In genomic region chr4:32303674-32304073, GRCm38 (mm10) we compare ENCODE assay signal across 9 mouse cellular contexts.
A peak's percentile ranks its signal among the peaks of the same experiment; 100 is the strongest.
DNase-seq lines count a peak whose midpoint lies in the region; ATAC-seq and TF ChIP-seq lines count a peak whose summit lies in the region.
"Had no signal": no experiment of that assay in that cellular context is flagged by ENCODE, and none has a peak within 500 bp of the region (broad histone marks: within the 10 kb centered on the region; RNA-seq: fewer than 3 reads in every experiment).

No protein-coding gene starts in this region.

- no peak overlapping the region for H3K4me3 ChIP-seq in forebrain, embryonic 15.5 days
- peak overlapping the region; percentile 21 for H3K4me3 ChIP-seq in heart, postnatal 0 days (ENCODE audit: low read depth, low read length)
- H3K4me3 ChIP-seq in liver, embryonic 12.5 days: no peak overlapping the region
- H3K4me3 ChIP-seq in neural tube, embryonic 11.5 days (ENCODE audit: low read depth, low read length): no peak overlapping the region

- H3K4me1 ChIP-seq in forebrain, embryonic 15.5 days: peaks cover 76% of the 10 kb centered on the region
- peaks cover 60% of the 10 kb centered on the region for H3K4me1 ChIP-seq in heart, postnatal 0 days (ENCODE audit: control insufficient read depth, insufficient read depth)
- H3K4me1 ChIP-seq in liver, embryonic 12.5 days: peaks cover 52% of the 10 kb centered on the region
- peaks cover 46% of the 10 kb centered on the region for H3K4me1 ChIP-seq in neural tube, embryonic 11.5 days (ENCODE audit: control insufficient read depth, insufficient read depth, low read length)

- H3K9ac ChIP-seq in forebrain, embryonic 15.5 days (replicated peaks): 0 out of 2 replicates have a peak overlapping the region, but pooled peaks have one; percentile 19
- no peak overlapping the region for H3K9ac ChIP-seq in heart, postnatal 0 days (replicated peaks; ENCODE audit: low read depth, low read length)
- H3K9ac ChIP-seq in liver, embryonic 12.5 days: no peak overlapping the region
- H3K9ac ChIP-seq in neural tube, embryonic 11.5 days (ENCODE audit: low read length): no peak overlapping the region

- H3K4me2 ChIP-seq in forebrain, embryonic 15.5 days (replicated peaks): peak overlapping the region; percentile 39
- H3K4me2 ChIP-seq in heart, postnatal 0 days (ENCODE audit: low read depth, low read length): peak overlapping the region; percentile 53
- peak overlapping the region; percentile 42 for H3K4me2 ChIP-seq in liver, embryonic 12.5 days
- H3K4me2 ChIP-seq in neural tube, embryonic 11.5 days (ENCODE audit: low read depth): peak overlapping the region; percentile 29

- DNase-seq in 3T3-L1 (ENCODE audit: low read depth, low spot score): peak; percentile 99
- DNase-seq in cerebellum, adult 11-12 months: peak; percentile 97
- peak; percentile 99 for DNase-seq in heart, postnatal 0 days (ENCODE audit: low spot score)
- DNase-seq in kidney, postnatal 36 days: peak; percentile 94 to 96
- peak; percentile 83 for DNase-seq in neural tube, embryonic 11.5 days (ENCODE audit: low spot score)
- peak; percentile 50 to 88 for DNase-seq in urinary bladder, adult 18-20 months (ENCODE audit: low spot score in 2 of 2)

- TF ChIP-seq CTCF in heart, postnatal 0 days (IDR thresholded peaks at IDR 0.05; ENCODE audit: low read depth): no peak

- H3K27ac ChIP-seq in forebrain, embryonic 15.5 days (replicated peaks): peak overlapping the region; percentile 93
- peak overlapping the region; percentile 92 for H3K27ac ChIP-seq in heart, postnatal 0 days (ENCODE audit: low read depth)
- H3K27ac ChIP-seq in liver, embryonic 12.5 days: peak overlapping the region; percentile 69
- peak overlapping the region; percentile 80 for H3K27ac ChIP-seq in neural tube, embryonic 11.5 days (ENCODE audit: low read depth, low read length)

- TF ChIP-seq EP300 in heart, postnatal 0 days (IDR thresholded peaks at IDR 0.05; ENCODE audit: low read depth): no peak; the same call in 1 of the 2 replicates

- H3K36me3 ChIP-seq in forebrain, embryonic 15.5 days: no peaks in the 10 kb centered on the region
- H3K36me3 ChIP-seq in heart, postnatal 0 days (replicated peaks; ENCODE audit: control insufficient read depth, insufficient read depth, low read length): no peaks in the 10 kb centered on the region
- H3K36me3 ChIP-seq in liver, embryonic 12.5 days: no peaks in the 10 kb centered on the region
- peaks cover 2% of the 10 kb centered on the region; the same call in 1 of the 2 replicates for H3K36me3 ChIP-seq in neural tube, embryonic 11.5 days (ENCODE audit: control insufficient read depth, insufficient read depth, low read length)

- 1% methylated on average over 8 of the region's 8 CpGs for WGBS in forebrain, embryonic 15.5 days
- 2% methylated on average over 8 of the region's 8 CpGs for WGBS in heart, postnatal 0 days
- 2% methylated on average over 8 of the region's 8 CpGs for WGBS in liver, embryonic 12.5 days (ENCODE audit: insufficient replicate concordance)
- under 1% methylated on average over 8 of the region's 8 CpGs for WGBS in neural tube, embryonic 11.5 days

- peak; percentile 89 for ATAC-seq in forebrain, embryonic 15.5 days (replicated peaks)
- ATAC-seq in heart, postnatal 0 days (ENCODE audit: insufficient read depth, low read depth): peak; percentile 85
- ATAC-seq in liver, embryonic 12.5 days: no peak
- peak; percentile 87 for ATAC-seq in neural tube, embryonic 11.5 days (ENCODE audit: insufficient read depth, low FRiP score, low TSS enrichment)

- H3K9me3 ChIP-seq in forebrain, embryonic 15.5 days: no peaks in the 10 kb centered on the region
- H3K9me3 ChIP-seq in heart, postnatal 0 days (replicated peaks; ENCODE audit: control insufficient read depth, low read length): no peaks in the 10 kb centered on the region
- H3K9me3 ChIP-seq in liver, embryonic 12.5 days (replicated peaks): no peaks in the 10 kb centered on the region
- no peaks in the 10 kb centered on the region for H3K9me3 ChIP-seq in neural tube, embryonic 11.5 days (ENCODE audit: control insufficient read depth, low read length)

- H3K27me3 ChIP-seq in forebrain, embryonic 15.5 days: no peaks in the 10 kb centered on the region
- no peaks in the 10 kb centered on the region for H3K27me3 ChIP-seq in heart, postnatal 0 days (ENCODE audit: control insufficient read depth, insufficient read depth, low read length)
- H3K27me3 ChIP-seq in liver, embryonic 12.5 days (replicated peaks): no peaks in the 10 kb centered on the region
- H3K27me3 ChIP-seq in neural tube, embryonic 11.5 days (ENCODE audit: control insufficient read depth, insufficient read depth, low read length): no peaks in the 10 kb centered on the region
- H3K27me3 ChIP-seq: CH12.LX had no signal
